Mouse (Mus musculus): ENCODE data around the gene Hrasls.

Hrasls gene

GRCm38 (mm10) chr16:29209605-29210411 is at the start of gene Hrasls:
Gene Hrasls, plus strand, starts transcription at chr16:29209695.
- DNase-seq: peak; percentile 56

DNA sequence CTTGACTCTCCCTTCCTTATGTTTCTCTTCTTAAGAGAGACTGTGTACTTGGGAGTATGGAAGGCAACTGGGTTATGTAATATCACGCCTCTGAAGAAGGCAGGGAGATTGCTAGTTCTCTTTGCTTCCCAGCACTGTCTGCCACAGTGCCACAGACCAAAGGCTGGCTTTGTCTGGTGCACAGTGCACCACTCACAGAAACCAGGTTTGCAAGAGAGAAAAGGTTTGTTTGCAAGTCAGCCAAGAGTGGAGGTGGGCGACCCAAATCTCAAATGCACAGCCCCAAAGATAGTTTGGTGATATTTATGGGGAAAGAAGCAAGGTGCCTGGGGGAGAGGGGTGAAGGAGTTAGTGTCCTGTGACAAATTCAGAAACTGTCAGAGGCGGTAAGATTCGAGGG is 47.2 kb upstream of the Hrasls start:
- no peak for DNase-seq

GRCm38 (mm10) chr16:29167051-29167450 is 42.4 kb upstream of the Hrasls start:
- DNase-seq: no peak

GRCm38 (mm10) chr16:29171741-29172140 is 37.8 kb upstream of the Hrasls start:
- DNase-seq: no peak

DNA sequence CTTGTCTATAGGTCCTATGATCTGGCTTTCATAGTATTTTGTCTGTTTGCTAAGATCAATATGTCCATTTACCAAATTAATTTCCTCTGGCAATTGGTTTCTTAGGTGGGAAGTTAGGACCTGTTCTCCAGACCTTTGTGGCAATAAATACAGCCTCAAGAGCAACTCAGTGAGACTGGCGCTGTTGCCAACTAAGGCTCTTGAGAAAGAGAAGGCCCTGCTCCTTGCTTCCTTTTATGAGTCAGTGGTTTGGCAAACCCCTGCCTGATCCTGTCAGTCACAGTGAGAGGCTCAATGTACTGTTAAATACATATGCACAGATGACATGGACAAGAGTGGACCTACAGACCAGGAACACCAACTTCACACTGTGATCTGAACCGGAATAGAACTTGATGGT is 36.3 kb upstream of the Hrasls start:
- no peak for DNase-seq

- no peak for DNase-seq
These were observed 34.6 kb upstream of the Hrasls start for GRCm38 (mm10) chr16:29174831-29175350.

DNA sequence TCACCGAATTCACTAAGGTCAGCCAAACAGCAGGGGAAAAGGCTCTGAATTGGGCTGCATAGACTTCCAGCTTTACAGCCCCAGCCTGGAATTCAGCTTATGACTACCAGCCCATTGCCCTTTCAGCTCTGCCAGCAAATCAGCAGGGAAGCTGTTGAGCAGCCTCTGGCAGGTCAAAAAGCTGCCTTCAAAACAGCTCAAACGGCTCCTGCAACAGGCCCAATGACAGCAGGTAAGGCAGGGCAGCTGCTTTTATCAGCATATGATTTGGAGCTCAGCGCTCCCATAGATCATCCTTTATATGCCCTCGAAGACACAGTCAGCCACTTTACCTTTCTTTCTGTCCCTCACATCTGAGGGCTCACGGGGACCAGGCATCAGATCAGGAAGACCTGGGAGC is 16.6 kb upstream of the Hrasls start:
- DNase-seq: peak; percentile 57

DNA sequence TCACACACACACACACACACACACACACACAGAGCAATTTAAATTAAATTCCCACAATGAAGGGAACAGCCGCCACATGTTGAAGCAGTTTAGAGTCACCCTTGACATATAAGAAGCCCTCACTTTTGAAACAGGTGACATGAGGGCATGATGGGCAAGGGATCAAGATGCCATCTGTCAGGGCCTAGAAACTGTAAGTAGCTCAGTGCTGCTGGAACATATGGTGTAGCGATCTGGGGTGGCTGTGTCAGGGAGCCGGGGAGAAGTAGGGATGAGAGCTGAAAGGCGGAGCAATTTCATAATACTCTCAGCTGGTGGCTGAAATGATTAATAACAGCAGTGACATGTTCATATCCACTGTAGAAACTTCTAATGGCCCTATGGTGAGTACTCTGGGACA is 15.5 kb upstream of the Hrasls start:
- peak; percentile 74 for DNase-seq

- no peak for DNase-seq
These were observed 14.3 kb upstream of the Hrasls start for GRCm38 (mm10) chr16:29195156-29195555.

- DNase-seq: no peak
These were observed 11.0 kb upstream of the Hrasls start for GRCm38 (mm10) chr16:29198461-29198860.

DNA sequence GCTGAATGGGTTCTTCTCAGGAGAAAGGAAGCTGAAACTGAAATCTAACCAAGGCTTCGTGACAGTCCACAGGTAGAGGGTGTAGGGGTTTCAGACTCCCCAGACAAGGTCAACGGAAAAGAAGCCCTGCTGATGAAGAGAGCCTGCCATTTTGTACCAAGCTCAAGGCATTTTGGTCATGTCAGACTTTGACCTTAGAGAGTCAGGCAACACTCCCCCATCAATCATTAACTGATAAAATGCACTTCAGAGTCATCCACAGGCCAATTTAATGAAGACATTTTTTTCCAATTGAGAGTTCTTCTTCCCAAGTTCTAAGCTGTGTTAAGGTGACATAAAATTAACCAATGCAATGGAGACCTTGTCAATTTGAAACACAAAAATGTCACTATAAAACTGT is 8.3 kb upstream of the Hrasls start:
- no peak for DNase-seq

GRCm38 (mm10) chr16:29204875-29205274 is 4.6 kb upstream of the Hrasls start:
- no peak for DNase-seq

- no peak for DNase-seq
These were observed 3.9 kb upstream of the Hrasls start for GRCm38 (mm10) chr16:29205581-29205980.

GRCm38 (mm10) chr16:29208841-29209240 is 654 bp upstream of the Hrasls start:
- no peak for DNase-seq

DNA sequence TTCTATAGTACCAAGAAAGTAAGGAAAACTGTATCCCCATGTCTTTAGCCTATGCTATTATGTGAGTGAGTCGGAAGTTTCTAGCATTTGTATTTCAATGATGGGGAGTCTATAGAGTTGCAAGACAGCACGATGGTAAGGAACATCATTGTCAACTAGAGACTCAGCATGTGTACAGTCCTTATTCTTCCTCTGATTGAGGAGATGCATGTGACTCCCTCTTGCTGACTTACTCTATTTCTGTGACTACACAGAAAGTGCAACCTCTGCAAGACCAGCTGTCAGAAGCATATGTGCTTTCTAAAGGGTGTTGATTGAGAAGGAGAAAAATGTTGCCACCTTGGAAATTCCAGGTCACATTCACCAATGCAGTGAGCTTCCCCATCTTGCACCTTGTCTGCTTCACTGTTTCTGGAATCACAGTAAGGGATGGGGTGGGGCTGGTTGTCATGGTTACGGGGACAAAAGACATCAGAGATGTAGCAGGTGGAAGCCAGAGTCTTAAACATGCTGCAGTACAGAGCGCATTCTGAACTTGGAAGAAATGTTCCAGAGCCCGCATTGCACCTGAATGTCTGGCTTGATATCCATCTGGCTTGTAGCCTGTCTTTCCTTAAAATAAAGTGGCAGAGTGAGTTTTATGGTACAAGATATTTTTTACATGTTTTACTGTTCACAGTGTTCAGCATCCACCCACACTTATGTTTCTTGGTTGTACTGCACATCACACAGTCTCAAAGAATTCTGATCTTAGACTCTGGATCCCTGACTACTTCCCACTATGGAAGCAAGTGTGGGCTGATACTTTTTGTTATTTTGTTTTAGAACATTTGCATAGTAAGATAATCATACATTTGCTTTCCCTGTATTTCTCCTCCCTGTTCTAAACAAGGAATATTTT is 7.2 kb downstream of the Hrasls start:
- DNase-seq: no peak

DNA sequence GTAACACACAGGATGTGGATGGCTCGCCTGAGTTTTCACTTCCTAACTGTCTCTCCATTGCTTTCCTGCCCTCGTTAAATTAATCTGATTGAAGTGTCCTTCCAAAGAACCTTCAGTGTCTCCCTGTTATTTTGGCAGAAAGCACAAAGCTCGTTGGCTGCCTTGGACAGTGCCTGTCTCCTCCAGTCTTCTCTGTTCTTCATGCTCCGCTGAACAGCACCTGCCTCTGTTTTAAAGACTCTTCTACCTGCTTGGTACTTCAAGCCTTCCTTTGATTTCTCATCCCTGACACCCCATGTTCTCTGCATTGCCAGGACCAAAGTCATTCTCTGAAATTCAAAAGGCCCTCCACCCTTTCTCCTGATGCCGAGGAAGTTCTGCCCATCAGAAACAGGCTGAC is 26.5 kb downstream of the Hrasls start:
- DNase-seq: no peak

- no peak for DNase-seq
These were observed 44.8 kb downstream of the Hrasls start for GRCm38 (mm10) chr16:29254325-29254724.
